Mouse (Mus musculus) neutrophil, adult 5-6 weeks (primary cell): ENCODE data around the gene Tmem135. TPM values are rescaled to one million over a fixed set of nuclear protein-coding genes. Genes with fewer than 3 reads are reported as not detected.
A peak's percentile ranks its signal among the peaks of the same experiment; 100 is the strongest.

ENCODE experiments used
- ATAC-seq: fragments of 151-379, 151-347 bp; 2 replicates; pipeline ENCODE4 v1.8.0; 2017; ENCODE audit warnings: mild to moderate bottlenecking, moderate TSS enrichment; ENCODE audit not compliant: insufficient number of reproducible peaks, poor library complexity, low FRiP score, severe bottlenecking; ENCODE audit errors: extremely low read depth
- total RNA-seq: library from RNA; stranded (forward); fragments of 200-1000 nt; gene quantifications from 2 replicates; pipeline ENCODE4 v1.2.3, GENCODE M21; 2017

Tmem135 gene
- 23.5 and 24.6 TPM in 2 replicates for total RNA-seq

- ATAC-seq = peak; percentile 62
These were observed at the start of gene Tmem135, which contains the start of gene Fzd4 for GRCm38 (mm10) chr7:89404081-89404733. Gene Tmem135, minus strand, starts transcription at chr7:89404222. Gene Fzd4, plus strand, starts transcription at chr7:89404355.

- no peak for ATAC-seq
These were observed 46.3 kb upstream of the Tmem135 start for GRCm38 (mm10) chr7:89450312-89450711.

GRCm38 (mm10) chr7:89445137-89445536 is 41.1 kb upstream of the Tmem135 start:
- no peak for ATAC-seq

- no peak for ATAC-seq
These were observed 38.2 kb upstream of the Tmem135 start for GRCm38 (mm10) chr7:89442242-89442641.

- no peak for ATAC-seq
These were observed 37.3 kb upstream of the Tmem135 start for GRCm38 (mm10) chr7:89441291-89441690.

GRCm38 (mm10) chr7:89437589-89437988 is 33.6 kb upstream of the Tmem135 start:
- 0 out of 2 replicates have a peak, but pooled peaks have one; percentile 36 for ATAC-seq

- no peak for ATAC-seq
These were observed 32.4 kb upstream of the Tmem135 start for GRCm38 (mm10) chr7:89436404-89436803.

- no peak for ATAC-seq
These were observed 30.0 kb upstream of the Tmem135 start for GRCm38 (mm10) chr7:89433893-89434616.

- ATAC-seq = no peak
These were observed 29.3 kb upstream of the Tmem135 start for GRCm38 (mm10) chr7:89433193-89433892.

- ATAC-seq = no peak
These were observed 27.2 kb upstream of the Tmem135 start for GRCm38 (mm10) chr7:89431185-89431584.

GRCm38 (mm10) chr7:89429326-89429725 is 25.3 kb upstream of the Tmem135 start:
- no peak for ATAC-seq

GRCm38 (mm10) chr7:89428804-89429203 is 24.8 kb upstream of the Tmem135 start:
- ATAC-seq = no peak

GRCm38 (mm10) chr7:89427101-89427500 is 23.1 kb upstream of the Tmem135 start:
- ATAC-seq = no peak

GRCm38 (mm10) chr7:89425803-89426725 is 22.0 kb upstream of the Tmem135 start:
- ATAC-seq = no peak

GRCm38 (mm10) chr7:89424659-89425058 is 20.6 kb upstream of the Tmem135 start:
- no peak for ATAC-seq

GRCm38 (mm10) chr7:89423688-89424255 is 19.8 kb upstream of the Tmem135 start:
- no peak for ATAC-seq

GRCm38 (mm10) chr7:89423194-89423593 is 19.2 kb upstream of the Tmem135 start:
- no peak for ATAC-seq

GRCm38 (mm10) chr7:89422650-89423049 is 18.6 kb upstream of the Tmem135 start:
- no peak for ATAC-seq
